Mouse (Mus musculus) CH12.LX (cell line): ENCODE results near the gene Rnf208. TPM values are rescaled to one million over a fixed set of nuclear protein-coding genes. Genes with fewer than 3 reads are reported as not detected.

Experiments used
- DNase-seq: peaks from one replicate; pipeline ENCODE4 v3.0.0-alpha.2; 2013; ENCODE audit errors: extremely low read depth
- H3K27ac ChIP-seq: 2 replicates; pipeline ENCODE4 v1.5.1; 2012; ENCODE audit warnings: low read depth, mild to moderate bottlenecking, control low read depth, moderate library complexity; ENCODE audit not compliant: insufficient read depth
- H3K27me3 ChIP-seq: replicated peaks from 2 replicates; pipeline ENCODE3; 2012; ENCODE audit warnings: inconsistent platforms
- H3K36me3 ChIP-seq, 2 experiments: replicated peaks in 1 of 2; 2 replicates each; pipeline versions ENCODE3 to v1.6.1; 2012; ENCODE audit warnings: inconsistent platforms in 1 of 2, low read length in 1 of 2, mild to moderate bottlenecking in 1 of 2, mixed read lengths in 1 of 2, moderate library complexity in 1 of 2; ENCODE audit not compliant: control insufficient read depth in 1 of 2, insufficient read depth in 1 of 2
- H3K4me1 ChIP-seq, 2 experiments: 2 replicates each; pipeline ENCODE4 v1.6.1; 2012; ENCODE audit warnings: inconsistent platforms in 1 of 2, moderate library complexity in 1 of 2; ENCODE audit not compliant: insufficient read depth in 2 of 2, control insufficient read depth in 1 of 2
- H3K4me2 ChIP-seq: 2 replicates; pipeline ENCODE4 v1.6.1; 2012; ENCODE audit warnings: low read depth, mild to moderate bottlenecking, control low read depth; ENCODE audit not compliant: poor library complexity, insufficient read depth, severe bottlenecking
- H3K4me3 ChIP-seq, 3 experiments: fragments of 150-350 bp in 1 of 3; sonication (generic) in 1 of 3; replicated peaks in 1 of 3; 2 replicates each; pipeline versions ENCODE3 to v1.5.1; 2011 to 2012; ENCODE audit warnings: low read depth in 2 of 3, low read length in 2 of 3, mild to moderate bottlenecking in 2 of 3, moderate library complexity in 2 of 3, control low read depth in 1 of 3, improper control_type of control experiment in 1 of 3, inconsistent platforms in 1 of 3, mixed read lengths in 1 of 3; ENCODE audit not compliant: poor library complexity in 1 of 3
- H3K79me2 ChIP-seq: replicated peaks from 2 replicates; pipeline ENCODE4 v1.6.1; 2012; ENCODE audit warnings: mild to moderate bottlenecking, moderate library complexity; ENCODE audit not compliant: control insufficient read depth, poor library complexity, insufficient read depth, severe bottlenecking; ENCODE audit errors: extremely low read depth
- H3K9ac ChIP-seq: 2 replicates; pipeline ENCODE4 v1.6.1; 2012; ENCODE audit warnings: low read depth, mild to moderate bottlenecking, control low read depth, moderate library complexity; ENCODE audit not compliant: insufficient read depth
- H3K9me3 ChIP-seq: replicated peaks from 2 replicates; pipeline ENCODE3; 2012; ENCODE audit warnings: low read length, inconsistent platforms, mixed read lengths
- BHLHE40 ChIP-seq: IDR thresholded peaks from 2 replicates; pipeline ENCODE4 v1.6.1; 2011; ENCODE audit warnings: mild to moderate bottlenecking, low read depth, low read length, improper control_type of control experiment
- CHD1 ChIP-seq: IDR thresholded peaks from 2 replicates; pipeline ENCODE4 v1.6.1; 2012; ENCODE audit warnings: low read depth, low read length, improper control_type of control experiment, inconsistent platforms
- CHD2 ChIP-seq: IDR thresholded peaks from 2 replicates; pipeline ENCODE4 v1.6.1; 2011; ENCODE audit warnings: low read length, improper control_type of control experiment
- CTCF ChIP-seq, 2 experiments: IDR thresholded peaks in 1 of 2; conservative IDR thresholded peaks in 1 of 2; 2 replicates each; pipeline ENCODE4 v1.5.1; 2011 to 2012; ENCODE audit warnings: low read depth in 2 of 2, low read length in 2 of 2, improper control_type of control experiment in 1 of 2, inconsistent platforms in 1 of 2, mild to moderate bottlenecking in 1 of 2, moderate library complexity in 1 of 2
- E2F4 ChIP-seq: IDR thresholded peaks from 2 replicates; pipeline ENCODE4 v1.6.1; 2011; ENCODE audit warnings: low read depth, low read length, improper control_type of control experiment; ENCODE audit not compliant: insufficient replicate concordance
- ETS1 ChIP-seq: conservative IDR thresholded peaks from 2 replicates; pipeline ENCODE4 v1.6.1; 2012; ENCODE audit warnings: low read depth, mild to moderate bottlenecking, inconsistent platforms, low read length, improper control_type of control experiment, moderate library complexity
- GABPA ChIP-seq: IDR thresholded peaks from 2 replicates; pipeline ENCODE4 v1.6.1; 2012; ENCODE audit warnings: low read depth, low read length, improper control_type of control experiment, inconsistent platforms; ENCODE audit not compliant: insufficient replicate concordance
- HCFC1 ChIP-seq: IDR thresholded peaks from 2 replicates; pipeline ENCODE4 v1.6.1; 2012; ENCODE audit warnings: low read depth, mild to moderate bottlenecking, inconsistent platforms, low read length, improper control_type of control experiment
- IRF4 ChIP-seq: IDR thresholded peaks from 2 replicates; pipeline ENCODE4 v1.6.1; 2014; ENCODE audit warnings: low read depth, mild to moderate bottlenecking, inconsistent platforms, low read length, improper control_type of control experiment
- JUN ChIP-seq: IDR thresholded peaks from 2 replicates; pipeline ENCODE4 v1.6.1; 2011; ENCODE audit warnings: low read depth, mild to moderate bottlenecking, low read length, improper control_type of control experiment, moderate library complexity; ENCODE audit not compliant: insufficient read depth
- JUND ChIP-seq: conservative IDR thresholded peaks from 2 replicates; pipeline ENCODE4 v1.6.1; 2011; ENCODE audit warnings: low read depth, low read length, improper control_type of control experiment
- KAT2A ChIP-seq: IDR thresholded peaks from 2 replicates; pipeline ENCODE4 v1.6.1; 2012; ENCODE audit warnings: low read length, improper control_type of control experiment, inconsistent platforms; ENCODE audit not compliant: insufficient replicate concordance
- MAFK ChIP-seq: IDR thresholded peaks from 2 replicates; pipeline ENCODE4 v1.6.1; 2011; ENCODE audit warnings: low read length, improper control_type of control experiment; ENCODE audit not compliant: insufficient replicate concordance
- MAZ ChIP-seq: IDR thresholded peaks from 2 replicates; pipeline ENCODE4 v1.6.1; 2012; ENCODE audit warnings: low read depth, mild to moderate bottlenecking, inconsistent platforms, low read length, improper control_type of control experiment, moderate library complexity
- MEF2A ChIP-seq: IDR thresholded peaks from 2 replicates; pipeline ENCODE4 v1.6.1; 2014; ENCODE audit warnings: low read depth, mild to moderate bottlenecking, inconsistent platforms, low read length, improper control_type of control experiment, borderline replicate concordance
- MXI1 ChIP-seq: IDR thresholded peaks from 2 replicates; pipeline ENCODE4 v1.6.1; 2011; ENCODE audit warnings: mild to moderate bottlenecking, low read depth, low read length, improper control_type of control experiment
- MYC ChIP-seq: IDR thresholded peaks from 2 replicates; pipeline ENCODE4 v1.6.1; 2011; ENCODE audit warnings: low read depth, mild to moderate bottlenecking, improper control_type of control experiment, low read length
- NELFE ChIP-seq: IDR thresholded peaks from 2 replicates; pipeline ENCODE4 v1.6.1; 2011; ENCODE audit warnings: low read depth, low read length, improper control_type of control experiment
- NRF1 ChIP-seq: IDR thresholded peaks from 2 replicates; pipeline ENCODE4 v1.6.1; 2014; ENCODE audit warnings: low read depth, mild to moderate bottlenecking, inconsistent platforms, low read length, improper control_type of control experiment, moderate library complexity
- PAX5 ChIP-seq: IDR thresholded peaks from 2 replicates; pipeline ENCODE4 v1.6.1; 2012; ENCODE audit warnings: low read length, inconsistent platforms, mixed read lengths
- POLR2A ChIP-seq: IDR thresholded peaks from 2 replicates; pipeline ENCODE4 v1.6.1; 2011; ENCODE audit warnings: low read depth, mild to moderate bottlenecking, improper control_type of control experiment, low read length
- POLR2AphosphoS2 ChIP-seq: IDR thresholded peaks from 2 replicates; pipeline ENCODE4 v1.6.1; 2011; ENCODE audit warnings: low read depth, low read length, improper control_type of control experiment
- RAD21 ChIP-seq: IDR thresholded peaks from 2 replicates; pipeline ENCODE4 v1.6.1; 2011; ENCODE audit warnings: low read depth, mild to moderate bottlenecking, low read length, improper control_type of control experiment, moderate library complexity
- RCOR1 ChIP-seq: conservative IDR thresholded peaks from 2 replicates; pipeline ENCODE4 v1.6.1; 2012; ENCODE audit warnings: low read depth, mild to moderate bottlenecking, inconsistent platforms, low read length, improper control_type of control experiment
- SIN3A ChIP-seq: IDR thresholded peaks from 2 replicates; pipeline ENCODE4 v1.6.1; 2012; ENCODE audit warnings: low read length, improper control_type of control experiment, inconsistent platforms
- SMC3 ChIP-seq: IDR thresholded peaks from 2 replicates; pipeline ENCODE4 v1.6.1; 2011; ENCODE audit warnings: low read depth, low read length, improper control_type of control experiment
- TBP ChIP-seq: conservative IDR thresholded peaks from 2 replicates; pipeline ENCODE4 v1.6.1; 2011; ENCODE audit warnings: low read depth, low read length, improper control_type of control experiment
- TCF12 ChIP-seq: IDR thresholded peaks from 2 replicates; pipeline ENCODE4 v1.6.1; 2014; ENCODE audit warnings: low read depth, mild to moderate bottlenecking, inconsistent platforms, low read length, improper control_type of control experiment
- UBTF ChIP-seq: IDR thresholded peaks from 2 replicates; pipeline ENCODE4 v1.6.1; 2012; ENCODE audit warnings: low read depth, mild to moderate bottlenecking, inconsistent platforms, low read length, improper control_type of control experiment, moderate library complexity
- ZKSCAN1 ChIP-seq: IDR thresholded peaks from 2 replicates; pipeline ENCODE4 v1.6.1; 2012; ENCODE audit warnings: low read depth, inconsistent platforms, low read length, improper control_type of control experiment, borderline replicate concordance
- ZMIZ1 ChIP-seq: IDR thresholded peaks from 2 replicates; pipeline ENCODE4 v1.6.1; 2012; ENCODE audit warnings: low read depth, mild to moderate bottlenecking, inconsistent platforms, low read length, improper control_type of control experiment
- ZNF384 ChIP-seq: IDR thresholded peaks from 2 replicates; pipeline ENCODE4 v1.6.1; 2012; ENCODE audit warnings: low read depth, low read length, improper control_type of control experiment, inconsistent platforms
- dilution Hi-C: fragments of 300-500 bp; cut with MboI; formaldehyde crosslinking; loops from 2 replicates; pipeline ENCODE4 v1.14.3; 2020; ENCODE audit warnings: low sequenced_read_pairs; ENCODE audit not compliant: extremely low pct_unique_long_range_greater_than_20kb, extremely low pct_ligation_motif_present
- in situ Hi-C: fragments of 300-500 bp; cut with MboI; formaldehyde crosslinking; loops from 3 replicates; pipeline ENCODE4 v1.14.3; 2019; ENCODE audit warnings: low sequenced_read_pairs, low pct_ligation_motif_present, low pct_unique_long_range_greater_than_20kb, mixed read lengths
- polyA plus RNA-seq: library from polyadenylated mRNA; unstranded; fragments of >175 nt; gene quantifications from 2 replicates; pipeline ENCODE4 v1.2.1, GENCODE M21; 2012; ENCODE audit warnings: low read depth; ENCODE audit not compliant: insufficient read length
- total RNA-seq, 2 experiments: library from RNA; depleted of rRNA; stranded (reverse); fragments of 300-350 nt in 1 of 2; fragments of >200 nt in 1 of 2; gene quantifications; 2 replicates each; pipeline ENCODE4 v1.2.3; 2012 to 2014

Rnf208 gene
- total and polyA plus RNA-seq, 3 experiments: 0.34 to 1.7 (median 1.4) TPM

- no peaks in the 10 kb centered on the region for H3K27me3 ChIP-seq
- H3K4me2 ChIP-seq: peak overlapping the region; percentile 57
- H3K4me1 ChIP-seq: peaks cover 17 to 45% of the 10 kb centered on the region in 2 experiments
- no peaks in the 10 kb centered on the region for H3K9me3 ChIP-seq
- in situ Hi-C loops (no loop called here), dilution Hi-C loops (no loop called here)
- peaks cover 5% of the 10 kb centered on the region; the same call in 1 of the 2 replicates for H3K79me2 ChIP-seq
- H3K4me3 ChIP-seq: peak overlapping the region; percentile 55 to 80 (median 80)
- H3K27ac ChIP-seq: peak overlapping the region; percentile 2; the same call in 1 of the 2 replicates
- H3K9ac ChIP-seq: peak overlapping the region; percentile 53
- no peak for DNase-seq
- no peak for TF ChIP-seq MAFK
- TF ChIP-seq CHD1: no peak
- no peak for TF ChIP-seq KAT2A
- TF ChIP-seq SMC3: no peak
- peaks cover 0 to 2% of the 10 kb centered on the region in 2 experiments for H3K36me3 ChIP-seq
Measured at GRCm38 (mm10) chr2:25261870-25262269, 19.8 kb downstream of the Rnf208 start.

- DNase-seq: peak; percentile 98
- peak within 1 kb of the TSS; percentile 80 to 86 (median 83) for H3K4me3 ChIP-seq
- dilution Hi-C loops (no loop called here), in situ Hi-C loops (no loop called here)
- H3K9me3 ChIP-seq: no peaks in the 10 kb centered on the region
- peaks cover 5% of the 10 kb centered on the region; the same call in 1 of the 2 replicates for H3K79me2 ChIP-seq
- H3K36me3 ChIP-seq: peaks cover 0 to 4% of the 10 kb centered on the region in 2 experiments
- H3K27me3 ChIP-seq: no peaks in the 10 kb centered on the region
- peaks cover 20 to 46% of the 10 kb centered on the region in 2 experiments for H3K4me1 ChIP-seq
- H3K27ac ChIP-seq: peak within 1 kb of the TSS; percentile 8; the same call in 1 of the 2 replicates
- H3K9ac ChIP-seq: peak within 1 kb of the TSS; percentile 72
- H3K4me2 ChIP-seq: peak within 1 kb of the TSS; percentile 57
- TF ChIP-seq TBP (peak; percentile 63; the same call in 1 of the 2 replicates), ZMIZ1 (peak; percentile 67), MEF2A (no peak), NRF1 (peak; percentile 79), SMC3 (no peak), NELFE (peak; percentile 77), ZKSCAN1 (no peak), JUN (no peak), IRF4 (no peak), UBTF (peak; percentile 69; the same call in 1 of the 2 replicates), TCF12 (peak; percentile 51; the same call in 1 of the 2 replicates), POLR2AphosphoS2 (no peak), E2F4 (no peak), GABPA (no peak), MAZ (no peak), ETS1 (no peak), RCOR1 (no peak), RAD21 (no peak), CHD1 (no peak), ZNF384 (no peak), KAT2A (no peak), SIN3A (peak; percentile 80), CHD2 (peak; percentile 91), PAX5 (no peak), CTCF (conservative IDR thresholded peaks at IDR 0.05 in 1 of 2, IDR thresholded peaks at IDR 0.05 in 1 of 2; ENCODE audit: low read depth in 2 of 2, low read length in 2 of 2) (no peak), POLR2A (peak; percentile 93), MXI1 (peak; percentile 89), HCFC1 (peak; percentile 74), MYC (no peak), MAFK (no peak), BHLHE40 (no peak), JUND (no peak)
Measured at GRCm38 (mm10) chr2:25262291-25262767, 20.3 kb downstream of the Rnf208 start, which contains the start of gene Tprn. Tprn (plus strand) TSS chr2:25262618.
